Mouse (Mus musculus) left cerebral cortex, adult 8-10 months (tissue): ENCODE measurements around the gene Wnt2b. TPM values are rescaled to one million over a fixed set of nuclear protein-coding genes. Genes with fewer than 3 reads are reported as not detected.
A peak's percentile ranks its signal among the peaks of the same experiment; 100 is the strongest.

Experiments used
- DNase-seq, 2 experiments: peaks; one replicate each; pipeline ENCODE4 v3.0.0; 2022; ENCODE audit warnings: low spot score in 2 of 2
- total RNA-seq, 4 experiments: library from RNA; stranded (reverse); gene quantifications; 2 replicates each; pipeline ENCODE4 v1.2.4; 2022

Gene Wnt2b
- total RNA-seq = 1 to 10 TPM; 1.5 to 1.6 (median 1.6) TPM

- DNase-seq = no peak
Observed at GRCm38 (mm10) chr3:104961066-104962059, at the start of gene Wnt2b. TSS of gene Wnt2b (minus strand) at chr3:104961921.

GRCm38 (mm10) chr3:105010681-105011339 lies 49.1 kb upstream of the Wnt2b start:
- no peak for DNase-seq

DNA sequence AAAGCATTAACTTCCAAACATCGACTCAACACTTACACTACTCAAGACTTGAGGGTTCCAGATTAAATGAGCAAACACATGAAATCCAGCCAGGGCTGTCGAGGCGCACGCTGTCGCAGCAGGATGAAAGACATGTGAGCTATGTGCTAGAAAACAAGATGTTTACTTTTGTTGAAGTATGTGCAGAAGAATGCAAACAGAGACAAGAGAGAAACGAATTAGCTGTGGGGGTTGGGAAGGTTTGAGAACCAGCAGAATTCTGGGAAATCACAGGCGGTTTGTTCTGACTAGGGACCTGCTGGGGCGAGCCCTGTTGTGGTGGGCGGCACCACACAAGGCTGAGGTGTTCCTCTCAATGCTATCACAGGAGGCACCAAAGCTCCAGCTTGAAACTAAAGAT lies 46.3 kb upstream of the Wnt2b start:
- DNase-seq = no peak

DNA sequence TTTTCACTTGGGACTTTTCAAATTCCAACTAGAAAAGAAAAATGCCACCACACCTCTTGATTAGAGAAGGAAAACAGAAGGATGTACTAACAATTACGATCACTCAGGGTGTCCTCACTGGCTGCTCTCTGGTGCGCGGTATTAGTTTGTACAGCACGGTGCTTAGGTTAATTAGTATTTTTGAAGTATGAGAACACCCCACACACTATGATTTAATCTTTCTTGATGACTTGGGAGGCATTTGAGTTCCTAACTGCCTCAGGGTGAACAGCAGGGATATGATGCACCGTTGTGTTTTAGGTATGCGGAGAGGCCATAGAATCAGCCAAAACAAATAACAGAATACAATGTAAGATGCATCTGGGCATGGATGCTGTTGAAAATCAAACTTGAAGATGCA lies 44.4 kb upstream of the Wnt2b start:
- DNase-seq = no peak

GRCm38 (mm10) chr3:105005561-105006065 lies 43.9 kb upstream of the Wnt2b start:
- DNase-seq = no peak

DNA sequence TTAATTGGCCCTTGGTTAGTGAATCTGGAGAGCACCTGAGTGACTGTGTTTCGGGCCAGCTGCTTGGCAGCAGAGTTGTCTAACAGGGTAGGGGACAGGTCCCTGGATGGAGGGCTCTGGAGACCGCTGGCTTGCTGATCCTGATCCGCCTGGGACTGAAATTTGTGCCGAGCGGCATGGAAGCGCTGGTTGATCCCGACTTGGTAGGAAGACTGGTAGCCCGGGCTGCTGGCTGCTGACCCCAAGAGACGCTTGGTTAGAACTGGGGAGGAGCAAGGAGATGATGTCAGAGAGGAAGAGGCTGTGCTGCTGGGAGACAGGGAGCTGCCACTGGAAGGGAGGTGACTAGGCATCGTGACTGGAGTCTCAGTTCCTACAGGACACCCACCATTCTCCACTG lies 43.3 kb upstream of the Wnt2b start:
- no peak for DNase-seq

DNA sequence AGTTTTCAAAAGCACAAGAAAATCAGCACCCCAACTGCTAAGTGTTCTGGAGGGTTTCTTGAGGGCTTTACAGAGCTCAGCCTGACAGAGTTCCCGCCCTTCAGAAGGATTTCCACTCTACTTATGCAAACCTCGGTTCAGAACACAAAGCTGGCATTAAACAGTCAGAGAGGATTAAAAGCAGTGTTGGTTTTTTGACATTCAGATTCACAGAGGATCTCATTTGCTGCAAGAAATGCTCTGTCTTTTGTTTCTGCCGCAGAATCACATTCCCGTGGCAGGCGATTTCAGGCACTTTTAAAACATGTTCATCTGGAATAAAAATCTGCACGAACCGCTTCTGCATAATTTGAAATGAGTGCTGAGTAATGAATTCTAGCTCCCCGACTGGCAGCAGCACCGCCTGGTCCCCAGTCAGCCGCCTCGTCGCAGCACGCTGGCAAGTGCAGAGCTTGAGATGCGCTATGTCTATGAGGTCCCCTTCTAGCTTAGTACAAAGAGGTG lies 42.3 kb upstream of the Wnt2b start:
- DNase-seq = peak; percentile 40 to 64

- no peak for DNase-seq
Observed at GRCm38 (mm10) chr3:105001374-105001773, 39.7 kb upstream of the Wnt2b start.

DNA sequence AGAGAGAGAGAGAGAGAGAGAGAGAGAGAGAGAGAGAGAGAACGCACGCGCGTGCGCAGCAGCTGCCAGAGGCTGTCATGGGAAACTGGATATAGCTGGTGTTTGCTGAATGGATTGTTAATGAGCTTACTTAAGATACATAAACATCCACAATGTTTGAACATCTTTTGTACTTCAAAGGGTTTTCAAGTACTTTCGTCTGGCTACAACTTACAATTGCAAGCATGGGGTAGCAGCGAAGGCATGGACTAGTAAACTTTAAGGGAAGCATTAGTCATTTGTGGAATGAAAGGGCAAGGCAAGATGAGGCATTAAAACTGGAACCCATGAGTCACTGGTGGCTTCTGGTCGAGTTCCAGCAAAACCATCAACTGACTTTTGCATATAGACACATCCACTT lies 38.8 kb upstream of the Wnt2b start:
- no peak for DNase-seq

DNA sequence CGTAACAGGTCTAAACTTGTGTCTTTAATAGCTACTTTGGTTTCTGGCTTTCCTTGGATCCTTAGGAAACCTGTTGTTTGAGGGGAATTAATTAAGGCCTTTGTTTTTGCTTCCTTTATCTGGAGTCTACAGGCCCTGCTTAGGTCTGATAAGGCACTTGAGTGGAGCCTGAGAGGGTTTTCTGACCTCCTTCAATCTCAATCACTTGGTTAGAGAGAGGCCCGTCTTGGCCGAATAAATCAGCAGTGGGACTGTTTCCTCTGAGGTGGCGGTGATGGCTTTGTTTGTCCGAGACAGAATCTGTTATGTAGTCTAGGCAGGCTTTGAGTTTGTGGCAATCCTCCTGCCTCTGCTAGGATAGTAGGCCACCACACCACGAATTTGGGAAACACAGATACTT lies 35.8 kb upstream of the Wnt2b start:
- no peak for DNase-seq

DNA sequence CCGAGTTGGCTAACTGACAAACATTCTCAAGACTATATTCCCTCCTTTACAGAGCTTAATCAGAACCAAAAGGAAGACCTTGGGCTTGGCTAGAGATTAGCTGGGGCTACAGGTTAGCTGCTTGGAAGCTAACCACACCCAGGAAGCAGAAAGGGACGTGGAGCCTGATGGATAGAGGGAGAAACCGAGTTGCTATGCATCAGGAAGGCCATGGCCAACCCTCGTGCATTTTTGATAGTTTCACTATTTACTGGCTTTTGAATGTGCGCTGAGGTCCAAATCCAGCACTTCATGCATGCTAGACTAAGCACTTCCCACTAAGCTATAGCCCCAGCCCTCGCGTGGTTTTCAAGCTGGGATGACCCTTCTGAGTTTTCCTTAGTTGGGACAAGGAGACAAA lies 34.0 kb upstream of the Wnt2b start:
- DNase-seq = peak in 1 of 2 experiments; percentile 3

DNA sequence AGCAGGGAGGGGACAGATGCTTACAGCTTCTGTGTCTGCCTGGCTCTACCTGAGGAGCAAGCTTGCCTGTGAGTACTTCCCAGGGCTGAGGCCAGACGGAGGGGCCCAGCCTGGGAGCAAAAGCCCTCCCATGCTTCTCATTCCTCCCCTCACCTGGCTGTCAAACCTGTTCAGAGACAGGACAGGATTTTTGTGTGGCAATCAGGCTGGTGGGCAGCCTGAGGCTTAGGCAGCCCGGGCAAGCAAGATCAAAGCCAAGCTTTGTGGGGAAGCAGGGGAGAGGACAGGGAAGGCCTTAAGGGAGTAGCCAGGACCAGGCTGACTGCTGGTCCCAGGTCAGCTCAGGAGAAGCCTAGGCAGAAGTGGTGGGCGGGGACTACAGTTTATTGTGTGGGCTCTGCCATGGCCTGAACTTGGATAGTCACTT lies 32.7 kb upstream of the Wnt2b start:
- DNase-seq = peak in 1 of 2 experiments; percentile 21

DNA sequence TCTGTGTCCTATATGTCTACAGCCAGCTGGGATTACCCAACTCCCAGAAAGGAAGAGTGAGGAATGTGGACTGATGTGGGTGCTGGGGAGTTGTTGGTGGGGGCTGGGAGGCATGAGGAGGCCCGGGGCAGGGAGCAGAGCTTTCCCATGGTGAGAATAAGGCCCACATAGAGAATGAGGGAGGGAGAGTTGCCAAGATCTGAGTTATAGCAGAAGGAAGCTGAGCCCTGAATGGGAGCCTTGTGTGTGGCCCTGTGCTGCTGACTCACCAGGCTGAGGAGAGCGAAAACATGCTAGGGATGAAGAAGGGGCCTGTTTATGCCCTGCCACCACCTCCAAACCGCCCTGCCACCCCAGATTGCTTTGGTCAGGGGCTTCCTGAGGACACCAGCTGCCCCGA lies 32.1 kb upstream of the Wnt2b start:
- peak in 1 of 2 experiments; percentile 77 for DNase-seq

GRCm38 (mm10) chr3:104992709-104993388 lies 31.1 kb upstream of the Wnt2b start:
- DNase-seq = peak; percentile 83 to 84

GRCm38 (mm10) chr3:104991703-104992102 lies 30.0 kb upstream of the Wnt2b start:
- peak in 1 of 2 experiments; percentile 3 for DNase-seq

DNA sequence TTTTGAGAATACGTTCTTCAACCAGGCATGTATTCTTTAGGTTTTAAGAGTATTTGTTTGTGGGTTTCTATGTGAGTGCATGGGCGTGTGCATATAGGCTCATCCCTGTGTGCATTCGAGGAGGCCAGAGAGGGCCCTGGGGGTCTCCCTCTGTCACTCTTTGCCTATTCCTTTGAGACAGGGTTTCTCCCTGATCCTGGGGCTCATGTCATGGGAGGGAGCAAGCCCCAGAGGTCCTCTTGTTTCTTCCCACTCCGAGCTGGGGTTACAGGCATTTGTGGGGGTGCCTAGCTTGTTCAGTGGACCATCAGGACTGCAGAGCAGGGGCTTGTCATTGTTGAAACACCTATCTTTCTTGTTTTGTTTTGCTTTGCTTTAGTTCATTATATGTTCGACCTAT lies 26.2 kb upstream of the Wnt2b start:
- DNase-seq = peak in 1 of 2 experiments; percentile 1

DNA sequence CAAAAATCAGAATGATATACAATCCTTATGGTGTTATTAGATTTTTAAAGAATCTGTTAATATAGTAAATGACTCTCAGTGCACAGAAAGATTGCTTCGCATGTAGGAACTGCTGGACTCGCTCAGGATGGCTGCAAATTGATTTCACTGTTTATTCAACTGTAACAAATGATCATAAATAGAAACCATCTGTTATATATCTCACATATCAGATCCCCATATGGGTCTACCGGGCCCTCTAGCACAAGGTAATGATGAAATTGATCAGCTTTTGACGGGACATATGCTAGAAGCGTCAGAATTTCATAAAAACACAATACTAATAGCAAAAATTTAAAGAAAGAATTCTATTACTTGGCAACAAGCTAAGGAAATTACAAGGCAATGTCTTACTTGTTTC lies 18.0 kb upstream of the Wnt2b start:
- no peak for DNase-seq

GRCm38 (mm10) chr3:104967548-104968300 lies 6.0 kb upstream of the Wnt2b start:
- DNase-seq = peak; percentile 54 to 93

DNA sequence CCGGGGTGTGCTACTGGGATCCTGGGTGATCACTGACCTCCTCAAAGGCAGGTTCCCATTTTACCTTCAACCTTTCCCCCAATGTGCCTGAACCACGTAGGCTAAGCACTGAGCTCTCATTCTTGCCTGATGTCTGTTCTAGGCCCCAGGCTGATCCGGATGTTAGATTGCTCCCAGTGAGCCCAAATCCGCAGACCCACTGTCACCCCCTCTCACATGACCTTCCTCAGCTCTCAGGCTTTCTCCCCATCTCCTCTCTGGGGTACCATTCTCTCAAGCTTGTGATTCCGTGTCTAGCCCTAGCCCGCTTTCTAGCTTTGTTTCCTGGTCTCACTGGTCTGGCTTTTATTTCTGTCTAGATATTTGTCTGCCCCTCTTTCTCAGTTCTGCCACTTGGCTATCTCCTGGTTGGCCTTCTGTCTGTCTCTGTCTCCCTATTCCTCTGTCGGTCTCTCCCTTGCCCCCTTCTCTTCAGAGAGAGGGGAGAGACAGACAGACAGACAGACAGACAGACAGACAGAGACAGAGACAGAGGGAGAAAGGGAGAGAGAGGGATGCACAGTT lies 4.4 kb upstream of the Wnt2b start:
- DNase-seq = no peak
